Mouse (Mus musculus) ES-Bruce4 (cell line): ENCODE measurements around the gene Veph1.

Source experiments
- EP300 ChIP-seq: IDR thresholded peaks from 2 replicates; pipeline ENCODE4 v1.6.1; 2011; ENCODE audit warnings: low read depth, low read length; ENCODE audit not compliant: insufficient read depth
- POLR2A ChIP-seq: IDR thresholded peaks from one replicate; pipeline ENCODE4 v1.8.1; 2011; ENCODE audit warnings: low read length; ENCODE audit not compliant: insufficient read depth

- TF ChIP-seq EP300 = no peak
- TF ChIP-seq POLR2A = no peak
Observed at GRCm38 (mm10) chr3:66179647-66180046, 117.0 kb downstream of the Veph1 start.
